Mouse (Mus musculus) spleen, postnatal 36 days (tissue): ENCODE measurements around the gene Cxcr4.
"Not testable (repeated sequence)": the region's sequence is repeated elsewhere in the genome, so short reads cannot be mapped to it uniquely, and the experiment has no call there.

Experiments
- DNase-seq, 2 experiments: peaks; one replicate each; pipeline ENCODE4 v3.0.0; 2022; ENCODE audit warnings: low spot score in 2 of 2, mixed read lengths in 1 of 2

The Cxcr4 gene

GRCm38 (mm10) chr1:128600549-128600948, 8.5 kb upstream of the Cxcr4 start:
- no peak for DNase-seq

- no peak for DNase-seq
Measured at GRCm38 (mm10) chr1:128597209-128597782, 5.2 kb upstream of the Cxcr4 start.

GRCm38 (mm10) chr1:128595528-128595927, 3.4 kb upstream of the Cxcr4 start:
- DNase-seq, result no peak

GRCm38 (mm10) chr1:128595105-128595420, 3.0 kb upstream of the Cxcr4 start:
- DNase-seq, result no peak

- no peak for DNase-seq
Measured at GRCm38 (mm10) chr1:128594353-128595104, 2.4 kb upstream of the Cxcr4 start.

GRCm38 (mm10) chr1:128592961-128593501, 938 bp upstream of the Cxcr4 start:
- DNase-seq, result peak in 1 of 2 experiments; percentile 48

GRCm38 (mm10) chr1:128591721-128592210, 327 bp downstream of the Cxcr4 start:
- no peak for DNase-seq

GRCm38 (mm10) chr1:128590816-128591720, 1.0 kb downstream of the Cxcr4 start:
- DNase-seq, result peak; percentile 82 to 84

GRCm38 (mm10) chr1:128590011-128590410, 2.1 kb downstream of the Cxcr4 start:
- no peak for DNase-seq

GRCm38 (mm10) chr1:128589488-128589887, 2.6 kb downstream of the Cxcr4 start:
- no peak for DNase-seq

GRCm38 (mm10) chr1:128588337-128588736, 3.8 kb downstream of the Cxcr4 start:
- DNase-seq, result no peak

GRCm38 (mm10) chr1:128586928-128587780, 4.9 kb downstream of the Cxcr4 start:
- DNase-seq, result no peak

- no peak for DNase-seq
Measured at GRCm38 (mm10) chr1:128586162-128586927, 5.7 kb downstream of the Cxcr4 start.

GRCm38 (mm10) chr1:128585396-128586161, 6.5 kb downstream of the Cxcr4 start:
- no peak for DNase-seq

- DNase-seq, result not testable (repeated sequence)
Measured at GRCm38 (mm10) chr1:128584716-128585115, 7.4 kb downstream of the Cxcr4 start.

GRCm38 (mm10) chr1:128583279-128583872, 8.7 kb downstream of the Cxcr4 start:
- DNase-seq, result no peak

- DNase-seq, result no peak
Measured at GRCm38 (mm10) chr1:128580321-128580720, 11.8 kb downstream of the Cxcr4 start.

GRCm38 (mm10) chr1:128578454-128578853, 13.6 kb downstream of the Cxcr4 start:
- no peak for DNase-seq

GRCm38 (mm10) chr1:128575096-128575495, 17.0 kb downstream of the Cxcr4 start:
- peak in 1 of 2 experiments; percentile 56 for DNase-seq
